Mouse (Mus musculus) stomach, embryonic 15.5 days (tissue): ENCODE results near the gene Casc4. TPM values are rescaled to one million over a fixed set of nuclear protein-coding genes. Genes with fewer than 3 reads are reported as not detected.
"Not testable (repeated sequence)": the region's sequence is repeated elsewhere in the genome, so short reads cannot be mapped to it uniquely, and the experiment has no call there.

Experiments used
- ATAC-seq: fragments of 200-750 bp; cut with Nextera tagmentation; 2 replicates; pipeline ENCODE4 v1.8.0; 2017; ENCODE audit warnings: low read depth, moderate number of reproducible peaks, moderate TSS enrichment; ENCODE audit not compliant: insufficient read depth, low FRiP score
- H3K27ac ChIP-seq: fragments of 300-500 bp; sonication (generic); 2 replicates; pipeline ENCODE4 v1.5.1; 2015; ENCODE audit warnings: mild to moderate bottlenecking, inconsistent platforms
- H3K27me3 ChIP-seq: fragments of 300-500 bp; sonication (generic); replicated peaks from 2 replicates; pipeline ENCODE4 v1.6.1; 2015; ENCODE audit warnings: inconsistent platforms
- H3K36me3 ChIP-seq: fragments of 300-500 bp; sonication (generic); 2 replicates; pipeline ENCODE4 v1.6.1; 2015; ENCODE audit warnings: inconsistent platforms
- H3K4me1 ChIP-seq: fragments of 300-500 bp; sonication (generic); 2 replicates; pipeline ENCODE4 v1.6.1; 2015; ENCODE audit warnings: inconsistent platforms
- H3K4me2 ChIP-seq: fragments of 300-500 bp; sonication (generic); 2 replicates; pipeline ENCODE4 v1.6.1; 2015; ENCODE audit warnings: mild to moderate bottlenecking, inconsistent platforms
- H3K4me3 ChIP-seq: fragments of 300-500 bp; sonication (generic); replicated peaks from 2 replicates; pipeline ENCODE4 v1.5.1; 2015; ENCODE audit warnings: inconsistent platforms
- H3K9ac ChIP-seq: fragments of 300-500 bp; sonication (generic); 2 replicates; pipeline ENCODE4 v1.6.1; 2015; ENCODE audit warnings: inconsistent platforms
- H3K9me3 ChIP-seq: fragments of 300-500 bp; sonication (generic); 2 replicates; pipeline ENCODE4 v1.6.1; 2016; ENCODE audit warnings: inconsistent platforms
- WGBS: fragments of 180-500 bp; shearing (Covaris S2); methylation state at CpG from one replicate; pipeline ENCODE4 v1.1.7; 2015; 5-methylcytosine and 5-hydroxymethylcytosine counted together
- polyA plus RNA-seq: library from polyadenylated mRNA; unstranded; fragments of >200 nt; fragmentation: Nextera tagmentation; extraction: Ambion mirVana; gene quantifications from 2 replicates; pipeline ENCODE4 v1.2.1, GENCODE M21; 2015

Casc4 gene
- polyA plus RNA-seq, 1 experiment from 2014 or later: 23.2 TPM

DNA sequence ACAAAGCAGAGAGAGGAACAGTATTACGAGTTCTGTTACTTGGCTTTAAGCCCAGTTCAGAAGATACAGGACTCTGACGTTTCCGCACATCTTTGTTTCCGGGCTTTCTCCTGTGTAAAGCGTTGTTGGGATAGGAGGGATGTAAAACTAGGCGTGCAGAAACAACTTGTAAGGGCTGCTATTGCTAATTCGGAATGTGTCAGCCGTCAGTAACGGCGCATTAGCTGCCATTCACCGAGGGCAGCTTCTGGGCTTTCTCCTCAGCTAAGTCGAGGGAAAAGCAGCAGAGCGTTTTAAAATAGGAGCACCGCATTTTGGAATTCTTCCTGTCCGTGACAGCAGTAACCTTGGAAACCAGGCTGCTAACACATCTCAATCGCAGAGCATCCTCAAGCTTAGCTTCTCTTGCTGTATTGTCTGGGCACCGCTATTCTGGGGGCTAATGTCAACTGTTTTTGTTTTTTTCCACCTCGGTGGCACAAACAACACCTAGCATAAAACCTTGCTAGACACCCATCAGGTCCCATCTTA lies 634 bp upstream of the Casc4 start:
- H3K9ac ChIP-seq: peak overlapping the region; percentile 42; the same call in 1 of the 2 replicates
- peak overlapping the region; percentile 85 for H3K4me2 ChIP-seq
- H3K4me3 ChIP-seq: peak overlapping the region; percentile 82
- peaks cover 2% of the 10 kb centered on the region; the same call in 1 of the 2 replicates for H3K36me3 ChIP-seq
- WGBS: 2% methylated on average over 18 of the region's 18 CpGs
- H3K27me3 ChIP-seq: no peaks in the 10 kb centered on the region
- peaks cover 2% of the 10 kb centered on the region; the same call in 1 of the 2 replicates for H3K4me1 ChIP-seq
- H3K27ac ChIP-seq: peak overlapping the region; percentile 76
- H3K9me3 ChIP-seq: no peaks in the 10 kb centered on the region
- ATAC-seq: no peak

DNA sequence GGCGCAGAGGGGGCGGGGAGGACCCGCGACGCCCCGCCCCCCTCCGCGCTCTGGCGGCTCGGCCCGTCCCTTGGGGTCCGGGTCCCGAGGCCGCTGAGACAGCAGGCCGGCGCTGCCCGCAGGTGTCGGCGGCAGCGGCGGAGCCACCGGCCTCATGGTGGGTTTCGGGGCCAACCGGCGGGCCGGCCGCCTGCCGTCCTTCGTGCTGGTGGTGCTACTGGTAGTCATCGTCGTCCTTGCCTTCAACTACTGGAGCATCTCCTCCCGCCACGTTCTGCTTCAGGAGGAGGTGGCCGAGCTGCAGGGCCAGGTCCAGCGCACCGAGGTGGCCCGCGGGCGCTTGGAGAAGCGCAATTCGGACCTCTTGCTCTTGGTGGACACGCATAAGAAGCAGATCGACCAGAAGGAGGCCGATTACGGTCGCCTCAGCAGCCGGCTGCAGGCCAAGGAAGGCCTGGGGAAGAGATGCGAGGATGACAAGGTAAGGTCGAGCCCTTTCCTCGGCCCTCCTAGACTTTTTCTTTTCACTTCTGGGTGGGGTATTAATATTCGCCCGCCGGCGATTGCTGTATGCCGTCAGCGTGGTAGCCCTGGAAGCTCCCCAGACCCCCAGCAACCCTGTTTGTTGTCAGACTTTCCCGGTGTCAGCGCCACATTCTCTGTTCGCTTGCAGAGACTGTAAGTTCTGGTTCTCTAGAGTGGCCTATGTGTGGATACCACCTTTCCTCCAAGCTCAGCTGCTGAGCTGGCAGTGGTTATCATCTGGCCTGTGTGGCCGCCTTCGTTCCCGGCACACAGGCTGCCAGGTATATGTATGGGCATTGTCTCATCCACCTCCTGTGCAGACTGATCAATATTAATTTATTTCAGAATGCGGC lies 520 bp downstream of the Casc4 start:
- peak overlapping the region; percentile 75 for H3K27ac ChIP-seq
- peak overlapping the region; percentile 82 for H3K4me3 ChIP-seq
- peak overlapping the region; percentile 87 for H3K9ac ChIP-seq
- ATAC-seq: peak; percentile 27; the same call in 1 of the 2 replicates
- WGBS: under 1% methylated on average over 49 of the region's 63 CpGs
- peaks cover 2% of the 10 kb centered on the region; the same call in 1 of the 2 replicates for H3K36me3 ChIP-seq
- no peaks in the 10 kb centered on the region for H3K27me3 ChIP-seq
- H3K4me1 ChIP-seq: peaks cover 2% of the 10 kb centered on the region; the same call in 1 of the 2 replicates
- no peaks in the 10 kb centered on the region for H3K9me3 ChIP-seq
- H3K4me2 ChIP-seq: peak overlapping the region; percentile 85

DNA sequence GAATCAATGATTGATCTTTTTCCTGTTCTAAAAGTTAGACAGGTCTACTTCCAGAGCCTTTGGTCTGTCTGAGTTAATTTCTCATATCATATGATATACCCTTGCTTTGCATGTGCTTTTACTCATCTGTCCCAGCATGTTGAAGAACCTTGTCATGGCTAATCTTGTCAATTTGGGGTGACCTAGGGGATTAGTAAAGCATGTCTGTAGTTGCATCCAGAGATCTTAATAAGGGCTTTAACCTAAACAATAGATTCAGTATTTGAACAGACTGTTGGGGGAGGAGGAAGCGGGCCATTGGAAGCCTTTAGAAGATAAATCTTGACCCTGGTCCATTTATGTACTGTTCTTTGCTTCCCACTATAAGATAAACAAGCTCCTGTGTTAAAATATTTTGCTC lies 12.7 kb downstream of the Casc4 start:
- Histone ChIP-seq H3K9me3 (no peaks in the 10 kb centered on the region), H3K9ac (no peak overlapping the region), H3K27ac (no peak overlapping the region), H3K4me2 (no peak overlapping the region), H3K27me3 (no peaks in the 10 kb centered on the region), H3K4me3 (no peak overlapping the region), H3K36me3 (no peaks in the 10 kb centered on the region), H3K4me1 (no peaks in the 10 kb centered on the region)
- ATAC-seq: no peak
- WGBS: 66% methylated on average over 1 of the region's 1 CpGs

DNA sequence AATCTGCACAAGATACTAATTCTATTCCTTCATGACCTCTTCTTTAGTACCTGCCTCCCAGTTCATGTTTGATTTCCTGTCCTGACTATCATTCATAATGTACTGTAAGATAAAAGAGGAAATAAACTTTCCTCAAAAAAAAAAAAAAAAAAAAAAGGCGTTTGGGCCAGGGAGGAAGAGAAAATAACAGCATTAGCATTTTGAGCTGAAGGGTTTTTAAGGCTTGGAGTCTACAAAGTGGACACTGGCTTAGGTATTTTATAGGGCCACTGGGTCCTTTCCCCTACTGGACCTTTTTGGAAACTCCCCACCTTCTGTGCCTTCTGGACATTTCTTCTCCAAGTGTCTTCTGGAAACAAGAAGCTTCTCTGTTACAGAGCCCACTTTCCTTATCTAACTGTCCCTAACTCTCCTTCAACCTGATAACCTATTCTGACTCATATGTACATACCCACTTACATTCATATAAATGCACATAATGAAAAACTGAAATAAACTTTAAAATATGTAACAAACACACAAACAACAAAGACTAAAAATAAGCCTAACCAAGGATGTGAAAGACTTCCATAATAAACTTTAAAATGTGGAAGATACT lies 18.8 kb downstream of the Casc4 start:
- 64% methylated on average over 1 of the region's 1 CpGs for WGBS
- Histone ChIP-seq H3K27ac (no peak overlapping the region), H3K36me3 (no peaks in the 10 kb centered on the region), H3K4me1 (no peaks in the 10 kb centered on the region), H3K9ac (no peak overlapping the region), H3K4me3 (no peak overlapping the region), H3K4me2 (no peak overlapping the region), H3K27me3 (no peaks in the 10 kb centered on the region), H3K9me3 (no peaks in the 10 kb centered on the region)
- ATAC-seq: no peak

DNA sequence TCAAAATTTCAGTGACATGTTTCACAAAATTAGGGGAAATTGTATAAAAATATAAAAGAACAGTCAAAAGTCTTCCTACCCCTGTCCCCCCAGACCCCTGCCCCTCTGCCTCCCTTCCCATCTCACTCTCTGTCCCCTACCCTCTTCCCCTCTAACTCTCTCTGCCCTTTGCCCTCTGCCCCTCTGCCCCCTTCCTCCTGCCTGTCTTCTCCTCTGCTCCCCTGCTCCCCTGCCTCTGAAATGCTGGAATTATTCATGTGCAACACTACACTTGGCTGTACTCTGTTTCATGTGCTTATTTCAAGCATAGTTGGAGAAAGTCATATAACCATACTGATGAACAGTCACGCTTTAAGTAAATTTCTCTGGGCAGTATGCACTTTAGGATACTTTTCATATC lies 19.6 kb downstream of the Casc4 start:
- Histone ChIP-seq H3K27ac (no peak overlapping the region), H3K4me3 (no peak overlapping the region), H3K27me3 (no peaks in the 10 kb centered on the region), H3K4me1 (no peaks in the 10 kb centered on the region), H3K36me3 (no peaks in the 10 kb centered on the region), H3K4me2 (no peak overlapping the region), H3K9me3 (no peaks in the 10 kb centered on the region), H3K9ac (no peak overlapping the region)
- no peak for ATAC-seq
- WGBS: 92% methylated on average over 1 of the region's 1 CpGs

DNA sequence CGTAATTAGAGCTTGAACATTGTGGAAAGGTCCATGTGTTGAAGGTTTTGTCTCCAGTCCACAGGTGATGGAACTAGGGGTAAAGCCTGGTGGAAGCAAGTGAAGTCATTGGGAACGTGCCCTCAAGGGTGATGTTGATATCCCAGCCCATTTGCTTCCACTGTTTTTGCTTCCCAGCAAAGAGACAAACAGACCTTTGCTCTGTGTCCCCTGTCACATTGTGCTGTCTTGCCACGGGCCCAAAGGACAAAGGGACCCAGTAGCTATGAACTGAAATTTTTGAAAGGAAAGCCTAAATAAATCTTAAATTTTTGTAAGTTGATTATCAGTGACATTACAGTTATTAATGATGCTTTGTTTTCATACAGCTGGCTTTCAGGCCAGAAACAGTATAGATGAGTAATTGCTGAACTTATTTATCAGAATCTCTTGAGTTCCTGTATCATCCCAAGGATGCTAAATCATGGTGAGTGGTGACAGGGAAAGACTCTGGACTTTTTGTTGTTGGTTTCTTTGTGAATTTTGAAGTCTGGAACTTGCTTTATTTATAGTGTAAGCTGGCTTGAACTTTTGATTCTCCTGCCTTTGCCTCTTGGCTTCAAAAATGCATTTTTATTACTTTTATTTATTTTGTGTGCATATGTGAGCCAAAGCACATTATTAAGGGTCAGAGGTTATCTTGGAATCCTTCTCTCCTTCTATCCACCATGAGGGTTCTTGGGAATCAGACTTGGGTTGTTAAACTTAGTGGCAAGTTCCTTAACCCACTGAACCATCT lies 22.1 kb downstream of the Casc4 start:
- Histone ChIP-seq H3K4me2 (no peak overlapping the region), H3K4me3 (no peak overlapping the region), H3K9me3 (no peaks in the 10 kb centered on the region), H3K36me3 (no peaks in the 10 kb centered on the region), H3K27me3 (no peaks in the 10 kb centered on the region), H3K27ac (no peak overlapping the region), H3K4me1 (no peaks in the 10 kb centered on the region), H3K9ac (no peak overlapping the region)
- 73% methylated on average over 3 of the region's 3 CpGs for WGBS
- no peak for ATAC-seq

DNA sequence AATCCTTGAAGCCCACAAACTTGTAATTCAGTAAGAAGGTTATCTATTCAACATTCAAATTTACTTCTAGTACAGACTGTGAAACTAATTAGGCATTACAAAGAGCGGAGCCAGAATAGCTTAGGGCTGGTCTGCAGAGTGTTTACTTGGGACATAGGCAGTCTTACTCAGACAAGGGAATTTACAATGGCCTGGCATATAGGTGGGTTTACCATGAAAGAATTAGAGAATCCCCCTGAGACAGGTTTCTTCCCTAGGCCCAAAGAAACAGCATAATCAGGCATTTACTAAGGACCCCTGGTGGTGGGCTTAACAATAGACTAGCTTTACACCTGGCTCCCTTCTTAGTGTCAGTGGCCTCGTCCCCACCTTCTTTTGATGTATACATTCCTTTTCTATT lies 28.5 kb downstream of the Casc4 start:
- no peaks in the 10 kb centered on the region for H3K9me3 ChIP-seq
- no peak overlapping the region for H3K4me3 ChIP-seq
- no peaks in the 10 kb centered on the region for H3K36me3 ChIP-seq
- no peak overlapping the region for H3K27ac ChIP-seq
- whole genome bisulfite sequencing: 79% methylated on average over 2 of the region's 2 CpGs
- H3K27me3 ChIP-seq: no peaks in the 10 kb centered on the region
- H3K4me2 ChIP-seq: no peak overlapping the region
- no peak overlapping the region for H3K9ac ChIP-seq
- no peaks in the 10 kb centered on the region for H3K4me1 ChIP-seq
- ATAC-seq: no peak

DNA sequence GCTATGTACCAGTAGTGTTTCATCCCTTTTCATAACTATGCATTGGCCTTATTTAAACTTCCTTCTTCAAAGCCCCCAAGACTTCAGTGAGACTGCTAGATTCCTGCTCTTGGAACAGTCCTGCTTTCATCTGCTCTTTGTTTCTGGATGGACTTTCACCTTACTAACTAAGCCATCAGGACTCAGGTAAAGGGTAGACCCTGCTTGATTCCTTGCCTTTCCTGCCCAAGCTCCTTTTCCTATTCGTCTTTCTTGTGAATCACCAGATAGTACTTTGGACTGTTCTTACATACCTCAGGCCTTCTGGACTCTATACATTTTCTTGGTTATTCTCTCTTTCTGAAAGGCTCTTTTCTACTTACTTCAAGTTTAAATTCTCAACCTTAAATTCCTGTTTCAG lies 30.1 kb downstream of the Casc4 start:
- no peak overlapping the region for H3K27ac ChIP-seq
- H3K9me3 ChIP-seq: no peaks in the 10 kb centered on the region
- H3K9ac ChIP-seq: no peak overlapping the region
- ATAC-seq: no peak
- H3K4me3 ChIP-seq: no peak overlapping the region
- no peaks in the 10 kb centered on the region for H3K4me1 ChIP-seq
- no peaks in the 10 kb centered on the region for H3K36me3 ChIP-seq
- no peaks in the 10 kb centered on the region for H3K27me3 ChIP-seq
- no peak overlapping the region for H3K4me2 ChIP-seq
- 88% methylated on average over 1 of the region's 1 CpGs for whole genome bisulfite sequencing

DNA sequence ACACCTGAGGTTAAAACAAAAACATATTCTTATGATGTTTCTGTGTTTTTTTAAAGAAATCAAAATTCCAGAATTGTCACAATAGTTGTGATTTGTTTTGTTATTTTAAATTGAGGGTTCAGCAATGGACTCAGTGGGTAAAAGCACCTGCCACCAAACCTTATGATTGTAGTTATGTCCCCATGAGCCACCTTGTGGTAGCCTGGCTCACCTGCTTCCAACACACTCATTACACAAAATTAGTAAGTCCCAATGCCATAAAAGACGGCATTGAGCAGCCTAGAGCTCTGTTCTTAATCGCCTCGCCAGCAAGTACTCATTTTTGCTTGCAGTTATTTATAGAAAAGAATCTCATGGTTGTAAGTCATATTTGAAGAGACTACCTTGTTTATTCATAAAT lies 43.2 kb downstream of the Casc4 start:
- H3K4me2 ChIP-seq: no peak overlapping the region
- WGBS: 80% methylated on average over 3 of the region's 3 CpGs
- no peak for ATAC-seq

DNA sequence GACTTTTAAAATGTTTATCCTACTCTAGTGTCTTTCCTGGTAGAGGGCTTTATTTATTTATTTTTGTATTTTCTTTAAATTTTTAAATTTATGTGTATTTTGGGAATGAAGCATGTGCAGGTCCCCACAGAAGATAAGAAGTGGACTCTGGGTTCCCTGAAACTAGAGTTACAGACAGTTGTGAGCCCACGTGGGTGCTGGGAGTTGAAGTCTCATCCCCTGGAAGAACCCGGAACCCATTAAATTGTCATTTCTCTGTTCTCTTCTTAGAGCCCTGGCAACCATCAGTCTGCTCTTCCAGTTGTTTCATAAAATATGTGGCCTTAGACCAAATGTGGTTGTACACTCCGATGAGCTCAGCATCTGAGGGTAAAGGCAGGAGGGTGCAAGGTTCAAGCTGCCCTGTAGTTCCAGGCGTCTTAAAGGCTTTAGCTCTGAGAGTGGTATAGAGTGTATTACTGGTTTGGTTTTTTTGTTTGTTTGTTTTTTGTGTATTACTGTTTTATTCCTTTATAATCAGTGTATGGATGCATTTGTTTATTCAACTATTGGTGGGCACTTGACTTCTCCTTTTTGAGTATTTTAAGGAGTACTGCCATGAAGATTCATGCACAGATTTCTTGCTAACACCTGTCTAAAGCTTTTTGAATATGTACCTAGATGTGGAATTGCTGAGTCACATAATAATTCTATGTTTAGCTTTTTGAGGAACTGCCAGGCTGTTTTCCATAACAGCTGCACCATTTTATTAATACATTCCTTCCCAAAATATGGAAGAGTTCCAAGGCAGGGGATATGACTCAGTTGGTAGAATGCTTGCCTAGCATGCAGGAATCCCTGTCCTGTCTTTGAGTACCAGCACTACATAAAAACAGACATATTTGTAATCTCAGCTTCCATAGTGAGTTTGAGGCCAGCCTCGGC lies 49.5 kb downstream of the Casc4 start:
- Histone ChIP-seq H3K9me3 (no peaks in the 10 kb centered on the region), H3K36me3 (no peaks in the 10 kb centered on the region), H3K4me1 (no peaks in the 10 kb centered on the region), H3K27me3 (no peaks in the 10 kb centered on the region), H3K9ac (no peak overlapping the region), H3K27ac (no peak overlapping the region), H3K4me3 (no peak overlapping the region), H3K4me2 (no peak overlapping the region)
- WGBS: 85% methylated on average over 5 of the region's 5 CpGs
- ATAC-seq: no peak

More for the DNA sequence above, 43.2 kb downstream of the Casc4 start:
- no peak overlapping the region for H3K9ac ChIP-seq
- no peaks in the 10 kb centered on the region for H3K4me1 ChIP-seq
- H3K27ac ChIP-seq: no peak overlapping the region
- H3K4me3 ChIP-seq: no peak overlapping the region
- H3K36me3 ChIP-seq: no peaks in the 10 kb centered on the region
- no peaks in the 10 kb centered on the region for H3K9me3 ChIP-seq
- H3K27me3 ChIP-seq: no peaks in the 10 kb centered on the region

DNA sequence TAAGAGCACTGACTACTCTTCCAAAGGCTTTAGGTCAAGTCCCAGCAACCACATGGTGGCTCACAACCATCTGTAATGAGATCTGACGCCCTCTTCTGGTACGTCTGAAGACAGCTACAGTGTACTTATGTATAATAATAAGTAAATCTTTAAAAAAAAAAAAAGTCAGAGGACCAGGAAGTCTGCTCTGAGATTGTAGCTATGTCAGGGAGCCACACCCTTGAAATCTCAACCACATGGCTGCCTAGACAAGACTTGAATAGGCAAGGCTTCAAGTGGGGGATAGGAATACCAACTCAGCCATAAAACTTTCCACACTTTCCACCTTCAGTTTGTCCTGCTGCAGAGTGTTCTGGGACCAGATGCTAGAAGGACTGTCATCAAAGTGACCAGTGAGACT lies 70.9 kb downstream of the Casc4 start:
- not testable (repeated sequence) for H3K27me3 ChIP-seq, H3K4me1 ChIP-seq, ATAC-seq, H3K27ac ChIP-seq, H3K9me3 ChIP-seq, H3K36me3 ChIP-seq, H3K9ac ChIP-seq, H3K4me3 ChIP-seq, H3K4me2 ChIP-seq
- 75% methylated on average over 2 of the region's 2 CpGs for WGBS
